Mouse (Mus musculus): ENCODE results near the gene Lsg1. TPM values are rescaled to one million over a fixed set of nuclear protein-coding genes. Genes with fewer than 3 reads are reported as not detected.

The Lsg1 gene
- total RNA-seq, 4 experiments from 2014 or later: 36.7 to 47.3 (median 40.5) TPM

DNA sequence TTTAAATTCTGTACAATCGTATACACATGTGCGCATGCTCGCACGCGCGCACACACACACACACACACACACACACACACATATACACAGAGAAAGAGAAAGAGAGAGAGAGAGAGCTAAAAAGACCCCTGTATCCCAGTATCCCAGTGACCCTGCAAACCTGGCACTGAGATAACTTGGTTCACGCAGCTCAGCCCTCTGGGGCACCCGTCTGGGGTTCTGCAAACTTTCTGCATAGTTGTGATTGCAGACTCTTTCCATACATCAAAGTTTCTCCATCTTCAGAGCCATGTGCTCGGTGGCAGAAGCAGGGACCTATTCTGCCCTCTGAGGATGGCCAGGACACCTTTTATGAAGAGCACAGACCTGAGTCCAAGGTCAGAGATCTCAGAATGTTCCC, 70.4 kb downstream of the Lsg1 start:
- DNase-seq: no peak

- no peak for DNase-seq
These were observed 72.0 kb downstream of the Lsg1 start for GRCm38 (mm10) chr16:30515418-30515817.

DNA sequence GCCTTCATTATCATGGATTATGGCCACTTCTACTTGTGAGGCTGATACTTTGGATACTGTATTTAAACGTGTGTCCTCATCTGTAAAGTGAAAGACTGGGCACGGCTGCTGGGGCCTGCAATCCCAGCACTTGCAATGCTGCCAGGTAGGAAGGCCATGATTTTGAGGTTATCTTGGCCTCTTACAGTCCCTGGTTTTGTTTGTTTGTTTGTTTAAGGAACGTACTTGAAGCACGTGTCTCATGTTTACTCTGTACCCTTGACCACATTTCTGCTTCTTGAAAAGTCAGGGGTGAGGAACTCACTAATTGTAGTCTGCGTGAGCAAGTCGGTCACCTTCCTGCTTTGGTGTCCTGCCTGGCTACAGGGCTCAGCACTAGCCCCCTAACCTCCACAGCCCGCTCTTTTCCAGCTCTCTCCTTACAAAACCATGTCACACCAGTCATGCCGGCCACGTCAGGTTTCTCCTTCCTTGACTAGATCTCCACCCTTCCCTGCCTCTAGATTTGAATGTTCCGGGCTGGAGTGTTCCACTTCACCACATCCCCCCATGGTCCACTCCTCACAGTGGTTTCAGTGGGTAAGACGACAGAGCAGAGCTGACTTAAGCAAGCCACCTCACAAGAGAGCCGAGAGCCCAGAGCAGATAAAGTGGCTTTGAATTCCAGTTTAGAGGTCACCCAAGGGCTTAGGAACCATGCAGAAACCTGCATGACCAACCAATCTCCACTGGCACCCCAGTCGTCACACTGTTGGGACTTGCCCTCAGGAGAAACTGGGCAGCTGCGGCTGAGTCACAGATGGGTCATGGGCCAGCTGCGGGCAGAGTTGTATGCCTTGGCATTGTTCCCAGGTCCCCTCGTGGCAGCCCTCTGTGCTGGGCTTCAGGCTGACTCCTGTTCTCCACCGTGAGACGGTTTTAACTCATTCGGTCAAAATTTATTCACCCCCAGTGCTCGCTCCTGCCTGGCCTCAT, 74.1 kb downstream of the Lsg1 start:
- DNase-seq: peak; percentile 75

- peak; percentile 75 for DNase-seq
These were observed 74.9 kb downstream of the Lsg1 start for GRCm38 (mm10) chr16:30512375-30513049.

DNA sequence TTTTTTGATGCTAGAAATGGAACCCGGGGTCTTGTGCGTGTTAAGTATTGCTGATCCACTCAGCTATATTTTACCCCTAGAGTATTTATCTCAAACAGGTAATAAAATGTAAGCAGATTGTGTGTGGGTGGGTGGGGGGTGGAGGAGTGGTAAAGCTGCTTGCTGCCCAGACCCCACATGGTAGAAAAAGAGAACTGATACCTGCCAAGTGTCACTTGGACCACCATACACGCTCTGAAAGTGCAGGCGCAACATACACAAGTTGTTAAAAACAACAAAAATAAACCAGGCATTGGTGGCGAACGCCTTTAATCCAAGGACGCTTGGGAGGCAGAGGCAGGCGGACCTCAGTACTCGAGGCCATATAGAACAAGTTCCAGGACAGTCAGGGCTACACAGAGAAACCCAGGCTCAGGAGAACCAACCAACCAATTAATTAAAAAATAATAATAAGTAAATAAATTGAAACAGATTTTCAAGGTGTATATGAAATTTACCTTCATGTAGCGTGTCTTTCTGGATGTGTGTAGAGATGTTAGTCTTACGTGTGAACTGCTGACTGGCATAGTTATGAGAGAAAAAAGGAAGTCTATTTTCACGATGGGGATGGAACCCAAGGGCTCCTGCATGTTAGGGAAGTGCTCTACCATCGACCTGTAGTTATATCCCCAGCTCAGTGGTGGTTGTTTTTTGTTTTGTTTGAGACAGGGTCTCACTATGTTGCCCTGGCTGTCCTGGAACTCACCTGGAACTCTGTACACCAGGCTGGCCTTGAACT, 75.6 kb downstream of the Lsg1 start:
- no peak for DNase-seq

GRCm38 (mm10) chr16:30510504-30511451, 76.6 kb downstream of the Lsg1 start:
- DNase-seq: peak; percentile 78

Other genes starting within 250 kb of the Lsg1 start
- 100 to 1,000 TPM in 1 of 4 experiments, 10 to 100 TPM in 3; 64.3 to 103 (median 80.5) TPM for gene Atp13a3, start 181.6 kb downstream of the Lsg1 start, total RNA-seq (2022)
- 1 to 10 TPM; 3.7 to 9.3 (median 5.8) TPM for gene Tmem44, start 36.8 kb downstream of the Lsg1 start, total RNA-seq (2022)
- gene Fam43a, start 12.1 kb upstream of the Lsg1 start, total RNA-seq (2022): 10 to 100 TPM; 36.5 to 45.0 (median 38.5) TPM